Mouse (Mus musculus): ENCODE data around the gene Faim2.

DNA sequence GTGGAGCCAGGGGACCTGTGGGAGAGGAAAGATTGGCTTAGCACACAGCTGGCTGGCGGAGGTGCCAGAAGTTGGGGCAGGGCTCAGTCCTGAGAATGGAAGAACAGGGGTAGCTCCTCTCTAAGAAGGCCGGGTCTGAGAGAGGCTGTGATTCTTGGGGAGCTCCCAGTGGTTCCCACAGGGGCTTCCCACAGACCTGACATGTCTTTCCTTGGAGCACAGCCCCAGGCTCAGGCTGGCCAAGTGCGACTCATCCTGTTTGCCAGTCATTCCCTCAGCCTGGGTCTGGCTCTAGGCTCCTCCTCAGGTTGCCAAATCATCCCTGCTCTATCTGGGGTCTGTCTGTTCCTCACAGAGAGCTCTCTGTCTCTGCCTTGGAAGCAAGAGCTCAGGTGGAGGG lies 17.3 kb downstream of the Faim2 start:
- TF ChIP-seq CHD2 (IDR thresholded peaks at IDR 0.05; ENCODE audit: low read length) (no peak), CTCF (conservative IDR thresholded peaks at IDR 0.05 in 1 of 2, IDR thresholded peaks at IDR 0.05 in 1 of 2; ENCODE audit: low read depth in 2 of 2, low read length in 2 of 2) (no peak), POLR2AphosphoS2 (IDR thresholded peaks at IDR 0.05; ENCODE audit: low read depth, low read length) (no peak), POLR2A (IDR thresholded peaks at IDR 0.05; ENCODE audit: low read depth, low read length) (no peak), TCF12 (IDR thresholded peaks at IDR 0.05; ENCODE audit: low read depth, low read length) (no peak), BHLHE40 (IDR thresholded peaks at IDR 0.05; ENCODE audit: low read depth, low read length) (no peak), SMC3 (IDR thresholded peaks at IDR 0.05; ENCODE audit: low read depth, low read length) (no peak), CHD1 (IDR thresholded peaks at IDR 0.05; ENCODE audit: low read depth, low read length) (no peak)

Data from CH12.LX (cell line).